Comparison of ENCODE assay signal across 13 mouse cellular contexts in the genomic region with DNA sequence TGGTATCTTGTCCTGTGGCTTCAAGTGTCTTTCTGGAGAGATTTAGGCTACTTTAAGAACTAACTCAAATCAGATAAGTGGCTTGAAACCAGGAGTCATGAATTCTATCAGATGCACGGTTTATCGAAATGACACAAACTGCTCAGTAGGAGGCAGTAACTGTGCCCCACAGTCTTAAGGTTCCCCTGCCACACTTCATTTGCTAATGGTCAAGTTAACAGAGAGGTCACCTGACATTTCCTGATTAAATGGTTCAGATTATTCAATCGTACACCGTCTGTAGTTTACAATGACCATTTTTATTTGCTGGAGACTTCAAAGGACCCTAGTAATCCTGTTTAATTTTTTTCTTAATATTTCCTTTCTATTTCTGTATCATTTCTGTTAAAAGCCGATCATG.
DNase-seq lines count a peak whose midpoint lies in the region; ATAC-seq and TF ChIP-seq lines count a peak whose summit lies in the region.
"Had no signal": no experiment of that assay in that cellular context is flagged by ENCODE, and none has a peak within 500 bp of the region (broad histone marks: within the 10 kb centered on the region; RNA-seq: fewer than 3 reads in every experiment).

No protein-coding gene starts in this region.

- DNase-seq in gastrocnemius, adult 2 months = no peak
- no peak for DNase-seq in gastrocnemius, postnatal 14 days
- DNase-seq in midbrain, embryonic 10.5 days (ENCODE audit: low spot score) = no peak
- DNase-seq in Patski (ENCODE audit: low read depth, low spot score) (no peak), adipocyte (ENCODE audit: low spot score) (no peak)
- DNase-seq in splenic B cell, adult 2 months (ENCODE audit: low read depth, low spot score) = peak; percentile 19
- no peak for DNase-seq in left cerebral cortex, postnatal 36 days (ENCODE audit: low spot score in 2 of 2)

- no peaks in the 10 kb centered on the region for H3K9me3 ChIP-seq in midbrain, embryonic 16.5 days (replicated peaks; ENCODE audit: control insufficient read depth, low read length, poor library complexity, severe bottlenecking)
- no peaks in the 10 kb centered on the region for H3K9me3 ChIP-seq in midbrain, embryonic 10.5 days (replicated peaks)
- H3K9me3 ChIP-seq: forebrain, embryonic 15.5 days; limb, embryonic 13.5 days; stomach, embryonic 15.5 days had no signal

- H3K27me3 ChIP-seq in midbrain, embryonic 16.5 days (ENCODE audit: control insufficient read depth, insufficient read depth, low read depth, low read length) = no peaks in the 10 kb centered on the region
- no peaks in the 10 kb centered on the region; the same call in 1 of the 2 replicates for H3K27me3 ChIP-seq in midbrain, embryonic 10.5 days (ENCODE audit: low read depth, poor library complexity, severe bottlenecking)
- H3K27me3 ChIP-seq in Patski = peaks cover 4% of the 10 kb centered on the region
- no peaks in the 10 kb centered on the region for H3K27me3 ChIP-seq in splenic B cell, adult 2 months (ENCODE audit: control insufficient read depth, insufficient read depth, low read length, poor library complexity, severe bottlenecking)
- H3K27me3 ChIP-seq: embryonic facial prominence, embryonic 12.5 days; forebrain, embryonic 15.5 days; heart, embryonic 13.5 days; limb, embryonic 13.5 days; stomach, embryonic 15.5 days had no signal

- H3K36me3 ChIP-seq in midbrain, embryonic 16.5 days (ENCODE audit: control insufficient read depth, insufficient read depth, low read length) = no peaks in the 10 kb centered on the region
- H3K36me3 ChIP-seq in midbrain, embryonic 10.5 days = no peaks in the 10 kb centered on the region
- H3K36me3 ChIP-seq in splenic B cell, adult 2 months (ENCODE audit: control insufficient read depth, insufficient read depth, low read length, poor library complexity, severe bottlenecking) = no peaks in the 10 kb centered on the region
- H3K36me3 ChIP-seq: embryonic facial prominence, embryonic 12.5 days; forebrain, embryonic 15.5 days; heart, embryonic 13.5 days; limb, embryonic 13.5 days; stomach, embryonic 15.5 days had no signal

- H3K4me2 ChIP-seq in midbrain, embryonic 16.5 days (ENCODE audit: low read length) = no peak overlapping the region

- POLR2A ChIA-PET in Patski (lab: Charles Lee) = no interaction called here

- CTCF ChIA-PET in Patski (lab: Charles Lee) = no interaction called here

- TF ChIP-seq CTCF in gastrocnemius, adult 2 months (IDR thresholded peaks at IDR 0.05) = no peak
- no peak for TF ChIP-seq CTCF in Patski (IDR thresholded peaks at IDR 0.05)

- WGBS in midbrain, embryonic 16.5 days = 26% methylated on average over 5 of the region's 5 CpGs
- WGBS in midbrain, embryonic 10.5 days = 41% methylated on average over 5 of the region's 5 CpGs

- no peak overlapping the region for H3K27ac ChIP-seq in gastrocnemius, adult 2 months
- H3K27ac ChIP-seq in midbrain, embryonic 16.5 days (ENCODE audit: low read length) = no peak overlapping the region
- no peak overlapping the region for H3K27ac ChIP-seq in midbrain, embryonic 10.5 days (replicated peaks)
- H3K27ac ChIP-seq: embryonic facial prominence, embryonic 12.5 days; limb, embryonic 13.5 days had no signal

- peaks cover 7% of the 10 kb centered on the region for H3K4me1 ChIP-seq in midbrain, embryonic 16.5 days (ENCODE audit: control insufficient read depth, insufficient read depth, low read length)
- H3K4me1 ChIP-seq in midbrain, embryonic 10.5 days = peaks cover 25% of the 10 kb centered on the region
- H3K4me1 ChIP-seq: stomach, embryonic 15.5 days had no signal

- H3K9ac ChIP-seq in midbrain, embryonic 16.5 days (ENCODE audit: low read depth, low read length) = no peak overlapping the region
- H3K9ac ChIP-seq: forebrain, embryonic 15.5 days; stomach, embryonic 15.5 days had no signal

- peak overlapping the region; percentile 54 for H3K4me3 ChIP-seq in gastrocnemius, adult 2 months
- H3K4me3 ChIP-seq in midbrain, embryonic 16.5 days (ENCODE audit: low read depth, low read length) = no peak overlapping the region
- H3K4me3 ChIP-seq in midbrain, embryonic 10.5 days = no peak overlapping the region
- H3K4me3 ChIP-seq: forebrain, embryonic 15.5 days; stomach, embryonic 15.5 days had no signal

- in situ Hi-C loops in Patski (cut with MboI; ENCODE audit: low pct_unique_long_range_greater_than_20kb) = loop anchor here (10.0 kb wide), 2 partner anchors 316 to 1096 kb away; no protein-coding TSS in a partner anchor

- intact Hi-C loops in gastrocnemius, adult 2 months (cut with DNase I) = loop anchor here (10.0 kb wide), 1 partner anchor 306 kb away; no protein-coding TSS in a partner anchor
- intact Hi-C loops in gastrocnemius, postnatal 14 days (cut with DNase I; ENCODE audit: low total_unique reads) = loop anchor here (10.0 kb wide), 1 partner anchor 316 kb away; no protein-coding TSS in a partner anchor
- intact Hi-C loops in left cerebral cortex, postnatal 36 days (cut with DNase I) = loop anchor here (10.0 kb wide), 2 partner anchors 306 to 1096 kb away; no protein-coding TSS in a partner anchor

- 0 out of 2 replicates have a peak, but pooled peaks have one; percentile 29 for ATAC-seq in midbrain, embryonic 16.5 days
- peak; percentile 29 for ATAC-seq in Patski
